Mouse (Mus musculus) MEL (cell line): ENCODE data around the gene Arhgef3. TPM values are rescaled to one million over a fixed set of nuclear protein-coding genes. Genes with fewer than 3 reads are reported as not detected.

Source experiments
- DNase-seq: peaks from one replicate; pipeline ENCODE4 v3.0.0; 2011; ENCODE audit warnings: low read depth, low spot score
- H3K27ac ChIP-seq: 2 replicates; pipeline ENCODE4 v1.5.1; 2012; ENCODE audit warnings: low read depth, mild to moderate bottlenecking, control low read depth, low read length, moderate library complexity; ENCODE audit not compliant: control insufficient read depth
- H3K27me3 ChIP-seq, 2 experiments: fragments of 150-350 bp in 1 of 2; sonication (generic) in 1 of 2; 2 replicates each; pipeline ENCODE4 v1.6.1; 2012; ENCODE audit warnings: low read length in 2 of 2, mild to moderate bottlenecking in 2 of 2, improper control_type of control experiment in 1 of 2, moderate library complexity in 1 of 2; ENCODE audit not compliant: insufficient read depth in 2 of 2, control insufficient read depth in 1 of 2
- H3K36me3 ChIP-seq, 2 experiments: 2 replicates each; pipeline ENCODE4 v1.6.1; 2012 to 2014; ENCODE audit warnings: low read length in 2 of 2, improper control_type of control experiment in 1 of 2, inconsistent platforms in 1 of 2, mild to moderate bottlenecking in 1 of 2; ENCODE audit not compliant: insufficient read depth in 2 of 2, control insufficient read depth in 1 of 2
- H3K4me1 ChIP-seq, 2 experiments: fragments of 150-350 bp in 1 of 2; sonication (generic) in 1 of 2; 2 replicates each; pipeline ENCODE4 v1.6.1; 2012; ENCODE audit warnings: low read length in 2 of 2, improper control_type of control experiment in 1 of 2, mild to moderate bottlenecking in 1 of 2; ENCODE audit not compliant: insufficient read depth in 2 of 2, control insufficient read depth in 1 of 2
- H3K4me3 ChIP-seq, 2 experiments: fragments of 150-350 bp in 1 of 2; sonication (generic) in 1 of 2; 2 replicates each; pipeline ENCODE4 v1.5.1; 2012; ENCODE audit warnings: low read depth in 2 of 2, low read length in 2 of 2, mild to moderate bottlenecking in 2 of 2, moderate library complexity in 2 of 2, control low read depth in 1 of 2, improper control_type of control experiment in 1 of 2; ENCODE audit not compliant: control insufficient read depth in 1 of 2, insufficient read depth in 1 of 2
- H3K79me2 ChIP-seq: 2 replicates; pipeline ENCODE4 v1.6.1; 2012; ENCODE audit warnings: mild to moderate bottlenecking, low read length, moderate library complexity; ENCODE audit not compliant: control insufficient read depth, poor library complexity, insufficient read depth
- H3K9ac ChIP-seq: 2 replicates; pipeline ENCODE4 v1.6.1; 2012; ENCODE audit warnings: low read depth, mild to moderate bottlenecking, control low read depth, low read length, moderate library complexity; ENCODE audit not compliant: control insufficient read depth, poor library complexity, severe bottlenecking
- H3K9me3 ChIP-seq: fragments of 150-350 bp; sonication (generic); replicated peaks from 2 replicates; pipeline ENCODE4 v1.6.1; 2012; ENCODE audit warnings: mild to moderate bottlenecking, low read length, improper control_type of control experiment, moderate library complexity; ENCODE audit not compliant: insufficient read depth
- CHD1 ChIP-seq: IDR thresholded peaks from 2 replicates; pipeline ENCODE4 v1.6.1; 2012; ENCODE audit warnings: low read depth, mild to moderate bottlenecking, inconsistent platforms, low read length, improper control_type of control experiment
- ETS1 ChIP-seq: IDR thresholded peaks from 2 replicates; pipeline ENCODE4 v1.6.1; 2012; ENCODE audit warnings: low read depth, mild to moderate bottlenecking, inconsistent platforms, low read length, improper control_type of control experiment, moderate library complexity
- GABPA ChIP-seq: IDR thresholded peaks from 2 replicates; pipeline ENCODE4 v1.6.1; 2012; ENCODE audit warnings: low read depth, mild to moderate bottlenecking, inconsistent platforms, low read length, improper control_type of control experiment, moderate library complexity
- GATA1 ChIP-seq: IDR thresholded peaks from 2 replicates; pipeline ENCODE4 v1.6.1; 2011; ENCODE audit warnings: low read depth, low read length, improper control_type of control experiment
- HCFC1 ChIP-seq: IDR thresholded peaks from 2 replicates; pipeline ENCODE4 v1.6.1; 2012; ENCODE audit warnings: low read depth, mild to moderate bottlenecking, inconsistent platforms, low read length, improper control_type of control experiment, moderate library complexity
- JUND ChIP-seq: IDR thresholded peaks from 2 replicates; pipeline ENCODE4 v1.6.1; 2011; ENCODE audit warnings: low read depth, mild to moderate bottlenecking, improper control_type of control experiment, low read length
- KAT2A ChIP-seq: conservative IDR thresholded peaks from 2 replicates; pipeline ENCODE4 v1.6.1; 2012; ENCODE audit warnings: low read depth, low read length, improper control_type of control experiment, inconsistent platforms
- MAFK ChIP-seq: IDR thresholded peaks from 2 replicates; pipeline ENCODE4 v1.6.1; 2011; ENCODE audit warnings: low read depth, mild to moderate bottlenecking, low read length, improper control_type of control experiment, borderline replicate concordance
- MAX ChIP-seq: IDR thresholded peaks from 2 replicates; pipeline ENCODE4 v1.6.1; 2011; ENCODE audit warnings: low read length, improper control_type of control experiment
- MAZ ChIP-seq: IDR thresholded peaks from 2 replicates; pipeline ENCODE4 v1.6.1; 2012; ENCODE audit warnings: low read depth, mild to moderate bottlenecking, inconsistent platforms, low read length, improper control_type of control experiment
- MEF2A ChIP-seq: IDR thresholded peaks from 2 replicates; pipeline ENCODE4 v1.6.1; 2014; ENCODE audit warnings: low read depth, mild to moderate bottlenecking, inconsistent platforms, low read length, improper control_type of control experiment; ENCODE audit not compliant: poor library complexity, insufficient replicate concordance, severe bottlenecking; ENCODE audit errors: extremely low read depth
- NRF1 ChIP-seq: IDR thresholded peaks from 2 replicates; pipeline ENCODE4 v1.6.1; 2014; ENCODE audit warnings: low read depth, mild to moderate bottlenecking, inconsistent platforms, low read length, improper control_type of control experiment, moderate library complexity; ENCODE audit not compliant: poor library complexity, insufficient read depth, severe bottlenecking
- POLR2A ChIP-seq, 2 experiments: IDR thresholded peaks; 2 replicates each; pipeline ENCODE4 v1.6.1; 2011 to 2012; ENCODE audit warnings: low read length in 2 of 2, mild to moderate bottlenecking in 2 of 2, control low read depth in 1 of 2, improper control_type of control experiment in 1 of 2, low read depth in 1 of 2, moderate library complexity in 1 of 2; ENCODE audit not compliant: control insufficient read depth in 1 of 2, insufficient read depth in 1 of 2, poor library complexity in 1 of 2
- POLR2AphosphoS2 ChIP-seq: IDR thresholded peaks from 2 replicates; pipeline ENCODE4 v1.6.1; 2011; ENCODE audit warnings: low read length, improper control_type of control experiment
- RAD21 ChIP-seq: IDR thresholded peaks from 2 replicates; pipeline ENCODE4 v1.6.1; 2011; ENCODE audit warnings: mild to moderate bottlenecking, low read depth, low read length, improper control_type of control experiment
- RCOR1 ChIP-seq: IDR thresholded peaks from 2 replicates; pipeline ENCODE4 v1.6.1; 2012; ENCODE audit warnings: low read depth, mild to moderate bottlenecking, inconsistent platforms, low read length, improper control_type of control experiment
- TAL1 ChIP-seq: IDR thresholded peaks from 2 replicates; pipeline ENCODE4 v1.6.1; 2012; ENCODE audit warnings: mild to moderate bottlenecking, inconsistent platforms, low read length, moderate library complexity, mixed read lengths
- TBP ChIP-seq: IDR thresholded peaks from 2 replicates; pipeline ENCODE4 v1.8.0; 2011; ENCODE audit warnings: low read depth, low read length, improper control_type of control experiment
- TCF12 ChIP-seq: IDR thresholded peaks from 2 replicates; pipeline ENCODE4 v1.6.1; 2014; ENCODE audit warnings: low read depth, mild to moderate bottlenecking, inconsistent platforms, low read length, improper control_type of control experiment, moderate library complexity
- UBTF ChIP-seq: IDR thresholded peaks from 2 replicates; pipeline ENCODE4 v1.6.1; 2012; ENCODE audit warnings: low read depth, mild to moderate bottlenecking, inconsistent platforms, low read length, improper control_type of control experiment, moderate library complexity, borderline replicate concordance; ENCODE audit not compliant: insufficient read depth
- USF2 ChIP-seq, 2 experiments: IDR thresholded peaks; 2 replicates each; pipeline ENCODE4 v1.6.1; 2011 to 2012; ENCODE audit warnings: improper control_type of control experiment in 2 of 2, low read length in 2 of 2, borderline replicate concordance in 1 of 2, inconsistent platforms in 1 of 2, low read depth in 1 of 2, mild to moderate bottlenecking in 1 of 2; ENCODE audit not compliant: insufficient read depth in 1 of 2
- ZC3H11A ChIP-seq: IDR thresholded peaks from 2 replicates; pipeline ENCODE4 v1.6.1; 2012; ENCODE audit warnings: low read depth, mild to moderate bottlenecking, inconsistent platforms, low read length, improper control_type of control experiment
- ZKSCAN1 ChIP-seq: IDR thresholded peaks from 2 replicates; pipeline ENCODE4 v1.6.1; 2012; ENCODE audit warnings: low read depth, mild to moderate bottlenecking, inconsistent platforms, low read length, improper control_type of control experiment, moderate library complexity
- polyA plus RNA-seq, 2 experiments: library from polyadenylated mRNA; stranded (reverse) in 1 of 2; unstranded in 1 of 2; fragments of >175 nt in 1 of 2; fragments of >200 nt in 1 of 2; gene quantifications; 2 replicates each; pipeline versions ENCODE4 v1.2.1 to v1.2.4; 2012; ENCODE audit warnings: low replicate concordance in 2 of 2, low read depth in 1 of 2; ENCODE audit not compliant: insufficient read length in 2 of 2, insufficient read depth in 1 of 2, missing spikeins in 1 of 2
- total RNA-seq: library from RNA; depleted of rRNA; stranded (reverse); fragments of 300-350 nt; gene quantifications from 2 replicates; pipeline ENCODE4 v1.2.3, GENCODE M21; 2012

Arhgef3 gene
- total and polyA plus RNA-seq, 3 experiments: 2.1 to 2.7 TPM; not detected in 1

DNA sequence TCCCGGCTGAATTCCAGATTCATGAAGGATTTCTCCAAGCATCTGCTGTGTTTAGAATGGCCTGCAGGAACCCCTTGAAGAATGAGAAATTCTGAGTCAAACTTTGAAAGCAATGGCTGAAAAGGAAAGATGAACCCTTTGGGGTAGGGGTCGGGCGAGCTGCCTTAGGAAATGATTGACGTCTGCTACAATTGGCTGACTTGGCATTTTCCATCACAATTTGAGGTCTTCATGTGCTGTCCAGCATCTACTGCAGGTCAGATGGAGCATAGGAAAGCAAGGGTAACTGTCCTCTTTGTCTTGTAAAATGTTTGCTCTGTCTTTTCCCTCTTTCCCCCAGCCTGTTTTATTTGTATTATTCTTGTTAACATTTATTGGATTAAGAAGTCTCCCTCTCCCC lies 246.8 kb downstream of the Arhgef3 start:
- no peak overlapping the region for H3K9ac ChIP-seq
- no peak overlapping the region for H3K4me3 ChIP-seq
- H3K27me3 ChIP-seq: no peaks in the 10 kb centered on the region
- H3K9me3 ChIP-seq: no peaks in the 10 kb centered on the region
- no peak overlapping the region for H3K27ac ChIP-seq
- H3K4me1 ChIP-seq: no peaks in the 10 kb centered on the region
- TF ChIP-seq MAX (no peak), ZC3H11A (no peak), ZKSCAN1 (no peak), POLR2AphosphoS2 (no peak), MEF2A (no peak), UBTF (no peak), TCF12 (no peak), ETS1 (no peak), GATA1 (no peak), TBP (no peak), RCOR1 (no peak), TAL1 (no peak), GABPA (no peak), CHD1 (no peak), JUND (no peak), KAT2A (no peak), HCFC1 (no peak), USF2 (IDR thresholded peaks at IDR 0.05; ENCODE audit: borderline replicate concordance in 1 of 2, insufficient read depth in 1 of 2, low read depth in 1 of 2, low read length in 2 of 2) (no peak), NRF1 (no peak), RAD21 (no peak)
- H3K36me3 ChIP-seq: peaks cover 0 to 3% of the 10 kb centered on the region in 2 experiments; a peak in 1 of 4 replicates
- H3K79me2 ChIP-seq: no peaks in the 10 kb centered on the region
- no peak for DNase-seq

DNA sequence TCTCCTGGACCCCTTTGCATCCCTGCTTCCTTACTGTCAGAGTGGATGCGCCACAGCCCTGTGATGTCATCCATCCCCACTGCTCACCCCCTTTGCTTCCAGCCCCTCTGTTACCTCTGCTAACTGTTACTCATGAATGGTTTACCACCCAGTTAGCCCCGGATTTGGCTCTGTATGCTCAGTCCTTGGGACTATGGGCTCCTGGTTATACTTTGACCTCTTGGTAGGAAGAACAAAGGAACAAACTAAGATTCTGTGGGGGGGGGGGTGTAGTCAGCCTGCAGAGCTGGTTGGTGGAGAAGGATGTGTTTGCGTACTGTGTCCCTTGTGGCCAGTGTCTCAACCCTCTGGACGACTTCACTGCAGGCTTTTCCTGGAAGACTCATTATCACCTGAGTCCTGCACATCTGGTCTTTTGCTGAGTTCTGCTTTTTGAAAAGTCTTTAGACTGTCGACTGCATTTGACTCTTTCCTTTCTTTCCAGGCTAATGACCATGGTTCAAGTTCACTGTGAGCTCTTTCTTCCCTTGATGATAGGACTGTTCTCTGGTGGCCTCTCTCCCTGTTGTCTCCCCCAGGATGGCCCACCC lies 250.1 kb downstream of the Arhgef3 start:
- Histone ChIP-seq H3K4me3 (no peak overlapping the region), H3K79me2 (no peaks in the 10 kb centered on the region), H3K4me1 (no peaks in the 10 kb centered on the region), H3K27ac (no peak overlapping the region), H3K9me3 (no peaks in the 10 kb centered on the region), H3K27me3 (no peaks in the 10 kb centered on the region), H3K36me3 (peaks cover 0 to 3% of the 10 kb centered on the region in 2 experiments; a peak in 1 of 4 replicates), H3K9ac (no peak overlapping the region)
- peak; percentile 27 for DNase-seq
- TF ChIP-seq MAZ: no peak
- TF ChIP-seq ETS1: no peak
- 0 out of 2 replicates have a peak, but pooled peaks have one; percentile 9 for TF ChIP-seq TAL1
- TF ChIP-seq MAFK: no peak
- TF ChIP-seq GATA1: no peak
- no peak for TF ChIP-seq POLR2A (IDR thresholded peaks at IDR 0.05; ENCODE audit: control insufficient read depth in 1 of 2, insufficient read depth in 1 of 2, low read depth in 1 of 2, low read length in 2 of 2, poor library complexity in 1 of 2)
